Mouse (Mus musculus): ENCODE data around the gene Map7d1. TPM values are rescaled to one million over a fixed set of nuclear protein-coding genes. Genes with fewer than 3 reads are reported as not detected.

The Map7d1 gene
- 46.3 and 60.2 TPM in 2 replicates for polyA plus RNA-seq (2012; rRNA removed)

- Histone ChIP-seq H3K4me1 (ENCODE audit: control insufficient read depth, insufficient read depth, insufficient read length) (peaks cover 51% of the 10 kb centered on the region), H3K36me3 (ENCODE audit: control insufficient read depth, insufficient read depth, low read length) (no peaks in the 10 kb centered on the region), H3K4me3 (ENCODE audit: extremely low read depth, insufficient read depth, insufficient read length) (peak within 1 kb of the TSS; percentile 83), H3K27ac (ENCODE audit: insufficient read depth, low read length) (peak within 1 kb of the TSS; percentile 96), H3K27me3 (ENCODE audit: control insufficient read depth, insufficient read depth, low read length) (no peaks in the 10 kb centered on the region)
- peak; percentile 71 to 78 for DNase-seq (ENCODE audit: low read depth in 1 of 2, low spot score in 2 of 2)
- 1% methylated on average over 59 of the region's 59 CpGs for WGBS
- TF ChIP-seq POLR2A (IDR thresholded peaks at IDR 0.05; ENCODE audit: low read depth, low read length) (peak; percentile 93), CTCF (IDR thresholded peaks at IDR 0.05; ENCODE audit: extremely low read depth, insufficient read depth, insufficient read length, insufficient replicate concordance) (no peak)
Measured at GRCm38 (mm10) chr4:126256131-126256791, at the start of gene Map7d1. Gene Map7d1 (minus strand): TSS chr4:126256343.

GRCm38 (mm10) chr4:126305428-126305827, 49.3 kb upstream of the Map7d1 start:
- Histone ChIP-seq H3K4me3 (ENCODE audit: extremely low read depth, insufficient read depth, insufficient read length) (no peak overlapping the region), H3K4me1 (ENCODE audit: control insufficient read depth, insufficient read depth, insufficient read length) (peaks cover 7% of the 10 kb centered on the region; the same call in 1 of the 2 replicates), H3K27ac (ENCODE audit: insufficient read depth, low read length) (no peak overlapping the region), H3K27me3 (ENCODE audit: control insufficient read depth, insufficient read depth, low read length) (peaks cover 12% of the 10 kb centered on the region), H3K36me3 (ENCODE audit: control insufficient read depth, insufficient read depth, low read length) (no peaks in the 10 kb centered on the region)
- 85% methylated on average over 1 of the region's 1 CpGs for WGBS
- TF ChIP-seq POLR2A (IDR thresholded peaks at IDR 0.05; ENCODE audit: low read depth, low read length) (no peak), CTCF (IDR thresholded peaks at IDR 0.05; ENCODE audit: extremely low read depth, insufficient read depth, insufficient read length, insufficient replicate concordance) (no peak)
- DNase-seq (ENCODE audit: low read depth in 1 of 2, low spot score in 2 of 2), result no peak

GRCm38 (mm10) chr4:126303877-126304276, 47.7 kb upstream of the Map7d1 start:
- Histone ChIP-seq H3K36me3 (ENCODE audit: control insufficient read depth, insufficient read depth, low read length) (no peaks in the 10 kb centered on the region), H3K27me3 (ENCODE audit: control insufficient read depth, insufficient read depth, low read length) (peaks cover 12% of the 10 kb centered on the region), H3K4me3 (ENCODE audit: extremely low read depth, insufficient read depth, insufficient read length) (no peak overlapping the region), H3K27ac (ENCODE audit: insufficient read depth, low read length) (no peak overlapping the region), H3K4me1 (ENCODE audit: control insufficient read depth, insufficient read depth, insufficient read length) (peaks cover 9% of the 10 kb centered on the region)
- WGBS, result 61% methylated on average over 4 of the region's 4 CpGs
- DNase-seq (ENCODE audit: low read depth in 1 of 2, low spot score in 2 of 2), result no peak
- TF ChIP-seq CTCF (IDR thresholded peaks at IDR 0.05; ENCODE audit: extremely low read depth, insufficient read depth, insufficient read length, insufficient replicate concordance), result no peak
- no peak for TF ChIP-seq POLR2A (IDR thresholded peaks at IDR 0.05; ENCODE audit: low read depth, low read length)

GRCm38 (mm10) chr4:126301584-126302309, 45.6 kb upstream of the Map7d1 start:
- Histone ChIP-seq H3K27me3 (ENCODE audit: control insufficient read depth, insufficient read depth, low read length) (peaks cover 20% of the 10 kb centered on the region), H3K27ac (ENCODE audit: insufficient read depth, low read length) (no peak overlapping the region), H3K36me3 (ENCODE audit: control insufficient read depth, insufficient read depth, low read length) (no peaks in the 10 kb centered on the region), H3K4me1 (ENCODE audit: control insufficient read depth, insufficient read depth, insufficient read length) (peaks cover 9% of the 10 kb centered on the region), H3K4me3 (ENCODE audit: extremely low read depth, insufficient read depth, insufficient read length) (peak overlapping the region; percentile 22; the same call in 1 of the 2 replicates)
- WGBS, result 27% methylated on average over 27 of the region's 27 CpGs
- no peak for DNase-seq (ENCODE audit: low read depth in 1 of 2, low spot score in 2 of 2)
- TF ChIP-seq POLR2A (IDR thresholded peaks at IDR 0.05; ENCODE audit: low read depth, low read length) (no peak), CTCF (IDR thresholded peaks at IDR 0.05; ENCODE audit: extremely low read depth, insufficient read depth, insufficient read length, insufficient replicate concordance) (no peak)

- peaks cover 21% of the 10 kb centered on the region for H3K27me3 ChIP-seq (ENCODE audit: control insufficient read depth, insufficient read depth, low read length)
- no peaks in the 10 kb centered on the region for H3K36me3 ChIP-seq (ENCODE audit: control insufficient read depth, insufficient read depth, low read length)
- H3K4me3 ChIP-seq (ENCODE audit: extremely low read depth, insufficient read depth, insufficient read length), result peak overlapping the region; percentile 26; the same call in 1 of the 2 replicates
- H3K4me1 ChIP-seq (ENCODE audit: control insufficient read depth, insufficient read depth, insufficient read length), result peaks cover 9% of the 10 kb centered on the region
- H3K27ac ChIP-seq (ENCODE audit: insufficient read depth, low read length), result no peak overlapping the region
- 3% methylated on average over 50 of the region's 50 CpGs for WGBS
- TF ChIP-seq POLR2A (IDR thresholded peaks at IDR 0.05; ENCODE audit: low read depth, low read length) (no peak), CTCF (IDR thresholded peaks at IDR 0.05; ENCODE audit: extremely low read depth, insufficient read depth, insufficient read length, insufficient replicate concordance) (no peak)
- DNase-seq (ENCODE audit: low read depth in 1 of 2, low spot score in 2 of 2), result no peak
Measured at GRCm38 (mm10) chr4:126300916-126301583, 44.9 kb upstream of the Map7d1 start.

GRCm38 (mm10) chr4:126296617-126297101, 40.5 kb upstream of the Map7d1 start:
- DNase-seq (ENCODE audit: low read depth in 1 of 2, low spot score in 2 of 2), result no peak
- H3K27ac ChIP-seq (ENCODE audit: insufficient read depth, low read length), result no peak overlapping the region
- peaks cover 16% of the 10 kb centered on the region for H3K27me3 ChIP-seq (ENCODE audit: control insufficient read depth, insufficient read depth, low read length)
- H3K36me3 ChIP-seq (ENCODE audit: control insufficient read depth, insufficient read depth, low read length), result no peaks in the 10 kb centered on the region
- TF ChIP-seq CTCF (IDR thresholded peaks at IDR 0.05; ENCODE audit: extremely low read depth, insufficient read depth, insufficient read length, insufficient replicate concordance), result no peak
- no peak for TF ChIP-seq POLR2A (IDR thresholded peaks at IDR 0.05; ENCODE audit: low read depth, low read length)
- 5% methylated on average over 34 of the region's 34 CpGs for WGBS
- H3K4me1 ChIP-seq (ENCODE audit: control insufficient read depth, insufficient read depth, insufficient read length), result peaks cover 9% of the 10 kb centered on the region
- peak overlapping the region; percentile 33; the same call in 1 of the 2 replicates for H3K4me3 ChIP-seq (ENCODE audit: extremely low read depth, insufficient read depth, insufficient read length)
